Mouse (Mus musculus) naive thymus-derived CD4-positive, alpha-beta T cell, adult 2 months (primary cell): ENCODE measurements around the gene Syn2.
"Not testable (repeated sequence)": the region's sequence is repeated elsewhere in the genome, so short reads cannot be mapped to it uniquely, and the experiment has no call there.

Experiments
- DNase-seq: peaks from one replicate; pipeline ENCODE4 v3.0.0-alpha.2; 2011; ENCODE audit warnings: low read depth

The Syn2 gene

DNA sequence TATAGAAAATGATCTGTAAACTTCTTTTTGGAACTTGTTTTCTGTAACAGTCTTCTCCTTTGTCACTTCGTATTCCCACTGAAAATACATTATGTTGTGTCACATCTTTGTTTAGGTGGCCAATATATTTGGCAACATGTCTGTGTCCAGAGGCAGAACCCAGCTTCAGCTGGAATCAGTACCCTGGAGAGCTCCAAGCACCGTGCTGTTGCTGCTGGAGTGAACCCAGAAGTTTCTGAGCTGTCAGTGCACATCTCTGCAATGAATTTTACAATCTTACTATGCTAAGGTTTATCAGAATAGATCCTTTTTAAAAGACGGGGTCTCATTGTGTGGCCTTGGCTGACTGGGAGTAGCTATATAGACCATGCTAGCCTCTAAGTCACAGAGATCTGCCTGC lies 44.1 kb downstream of the Syn2 start:
- DNase-seq: peak; percentile 2

- no peak for DNase-seq
Measured at GRCm38 (mm10) chr6:115181094-115181493, 46.4 kb downstream of the Syn2 start.

- DNase-seq: no peak
Measured at GRCm38 (mm10) chr6:115191111-115191510, 56.4 kb downstream of the Syn2 start.

GRCm38 (mm10) chr6:115200753-115201152 lies 66.1 kb downstream of the Syn2 start:
- DNase-seq: no peak

- DNase-seq: no peak
Measured at GRCm38 (mm10) chr6:115203029-115203428, 68.3 kb downstream of the Syn2 start.

- DNase-seq: no peak
Measured at GRCm38 (mm10) chr6:115210187-115210586, 75.5 kb downstream of the Syn2 start.

GRCm38 (mm10) chr6:115210820-115211219 lies 76.1 kb downstream of the Syn2 start:
- no peak for DNase-seq

DNA sequence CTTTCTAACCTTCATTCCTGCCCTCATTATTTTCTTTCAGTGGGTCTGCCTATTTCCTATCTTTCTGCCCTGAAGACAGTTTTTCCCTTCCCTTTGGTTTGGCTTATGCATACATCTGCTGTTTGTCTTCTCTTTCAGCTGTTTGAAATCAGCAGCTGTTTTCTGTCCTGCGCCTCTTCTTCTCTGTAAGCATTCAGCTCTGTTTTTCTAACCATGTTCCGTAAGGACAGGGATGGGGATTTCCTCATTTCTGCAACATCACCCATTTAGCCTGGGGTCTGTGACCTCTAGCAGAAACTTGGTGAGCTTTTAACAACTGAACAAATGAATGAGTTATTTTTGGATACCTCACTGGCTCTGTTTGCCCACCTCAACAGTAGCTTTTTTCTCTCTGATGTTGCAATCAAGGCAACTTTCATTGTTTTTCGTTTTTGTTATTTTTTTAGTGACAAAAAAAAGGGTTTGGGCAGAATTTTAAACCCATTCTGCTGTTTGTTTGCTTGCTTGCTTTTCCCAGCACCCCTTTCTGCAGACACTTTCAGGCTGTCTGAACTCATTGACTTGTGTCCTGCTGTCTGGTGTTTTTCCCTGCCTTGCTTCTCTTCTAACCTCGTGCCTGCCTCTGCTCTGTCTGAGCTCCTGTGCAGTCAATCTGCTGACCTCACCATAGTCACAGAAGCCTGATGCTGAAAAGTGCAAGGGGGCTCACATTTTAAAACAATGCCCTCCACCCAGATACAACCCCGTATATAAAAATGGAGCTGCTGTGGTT lies 77.6 kb downstream of the Syn2 start:
- DNase-seq: no peak

DNA sequence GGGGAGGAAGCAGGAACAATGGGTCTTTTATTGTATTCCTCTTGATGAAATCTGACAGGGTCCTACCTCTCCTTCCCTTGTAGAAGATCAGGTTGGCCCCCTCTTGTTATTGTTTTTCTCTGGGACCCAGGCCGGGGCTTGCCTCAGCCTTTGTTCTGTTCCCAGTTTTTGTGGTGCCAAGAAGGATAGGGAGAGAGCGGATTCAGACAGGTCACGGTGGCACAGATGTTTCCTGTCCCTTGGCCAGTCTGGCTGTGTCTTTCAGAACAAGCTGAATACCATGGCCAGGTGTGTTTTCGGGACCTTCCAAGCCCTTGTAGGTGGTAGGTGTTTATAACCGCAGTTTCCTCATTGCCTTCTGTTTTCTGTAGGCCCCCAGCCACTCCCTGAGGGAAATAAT lies 78.4 kb downstream of the Syn2 start:
- DNase-seq: no peak

DNA sequence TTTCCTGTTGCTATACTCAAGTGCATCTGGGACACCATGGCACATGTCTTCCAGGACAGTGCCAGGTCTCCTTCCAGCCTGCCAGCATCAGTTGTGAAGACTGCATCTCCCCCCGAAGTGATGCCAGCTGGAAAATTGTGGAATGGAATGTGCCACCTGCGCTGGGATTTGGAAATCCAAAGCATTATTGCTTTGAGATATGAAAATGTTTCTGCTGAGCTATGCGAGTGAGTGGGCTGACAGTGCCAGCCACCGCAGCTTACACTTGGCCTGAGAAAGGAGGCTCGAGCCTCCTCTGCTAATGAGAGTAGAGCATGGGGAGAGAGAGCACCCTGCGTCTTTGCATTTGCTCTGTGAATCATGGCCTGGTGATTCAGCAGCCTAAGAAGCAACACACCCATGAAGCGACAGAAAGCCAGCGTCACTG lies 86.5 kb downstream of the Syn2 start:
- DNase-seq: no peak

GRCm38 (mm10) chr6:115225519-115225918 lies 90.8 kb downstream of the Syn2 start:
- no peak for DNase-seq

DNA sequence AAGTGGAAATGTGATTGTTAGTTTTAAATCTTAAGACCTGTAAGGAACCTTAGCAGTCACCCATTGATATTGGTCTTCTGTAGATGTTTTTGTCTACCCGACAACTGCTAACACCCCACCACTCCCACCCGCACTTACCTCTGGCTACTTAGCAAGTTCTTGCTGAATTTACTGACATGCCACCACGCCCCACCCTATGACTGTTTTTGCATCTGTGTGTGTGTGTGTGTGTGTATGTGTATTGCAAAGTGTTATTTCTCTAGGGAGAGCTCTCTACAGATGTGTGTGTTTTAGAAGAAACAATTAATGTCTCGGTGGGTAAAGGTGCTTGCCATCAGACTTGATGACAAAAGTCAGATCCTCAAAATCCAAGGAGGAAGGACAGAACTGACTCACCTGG lies 92.3 kb downstream of the Syn2 start, which contains the start of gene Gm17482:
TSS of gene Gm17482 (plus strand) at position 301 of the 400 bp plus-strand sequence.
- no peak for DNase-seq

DNA sequence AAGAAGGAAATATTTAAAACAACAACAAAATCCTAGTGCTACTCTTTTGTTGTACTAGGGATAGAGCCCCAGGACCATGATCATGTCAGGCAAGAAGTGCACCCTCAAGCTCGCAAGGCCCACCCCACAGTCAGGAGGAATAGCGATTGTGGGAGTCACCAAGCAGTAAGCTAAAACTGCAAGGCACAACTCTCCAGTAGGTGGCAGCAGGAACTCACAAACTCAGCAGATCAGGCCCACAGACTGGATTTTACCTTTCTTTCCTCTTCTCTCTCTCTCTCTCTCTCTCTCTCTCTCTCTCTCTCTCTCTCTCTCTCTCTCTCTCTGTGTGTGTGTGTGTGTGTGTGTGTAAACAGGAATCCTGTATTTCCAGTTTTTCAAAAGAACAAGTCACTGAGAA lies 92.8 kb downstream of the Syn2 start:
- peak; percentile 75 for DNase-seq

- no peak for DNase-seq
Measured at GRCm38 (mm10) chr6:115230557-115230956, 95.9 kb downstream of the Syn2 start.

GRCm38 (mm10) chr6:115231836-115232235 lies 97.1 kb downstream of the Syn2 start:
- DNase-seq: no peak

DNA sequence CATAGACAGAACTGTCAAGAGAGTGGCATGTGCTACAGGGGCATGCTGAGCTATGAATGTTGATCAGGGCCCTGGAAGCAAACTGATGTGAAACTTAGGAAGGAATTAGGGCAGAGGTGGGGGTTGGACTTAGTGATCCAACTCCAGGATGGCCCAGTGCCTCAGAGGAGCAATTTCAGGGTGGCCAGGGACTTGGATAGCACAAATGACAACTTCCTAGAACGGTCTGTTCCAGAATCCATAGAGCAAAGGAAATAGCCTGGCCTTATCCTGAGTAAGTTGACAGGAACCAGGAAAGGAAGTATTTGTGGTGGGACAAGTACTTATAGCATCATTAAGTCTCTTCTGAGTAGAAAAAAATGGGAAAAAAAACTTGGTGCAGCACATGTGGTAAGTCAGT lies 97.9 kb downstream of the Syn2 start:
- no peak for DNase-seq

DNA sequence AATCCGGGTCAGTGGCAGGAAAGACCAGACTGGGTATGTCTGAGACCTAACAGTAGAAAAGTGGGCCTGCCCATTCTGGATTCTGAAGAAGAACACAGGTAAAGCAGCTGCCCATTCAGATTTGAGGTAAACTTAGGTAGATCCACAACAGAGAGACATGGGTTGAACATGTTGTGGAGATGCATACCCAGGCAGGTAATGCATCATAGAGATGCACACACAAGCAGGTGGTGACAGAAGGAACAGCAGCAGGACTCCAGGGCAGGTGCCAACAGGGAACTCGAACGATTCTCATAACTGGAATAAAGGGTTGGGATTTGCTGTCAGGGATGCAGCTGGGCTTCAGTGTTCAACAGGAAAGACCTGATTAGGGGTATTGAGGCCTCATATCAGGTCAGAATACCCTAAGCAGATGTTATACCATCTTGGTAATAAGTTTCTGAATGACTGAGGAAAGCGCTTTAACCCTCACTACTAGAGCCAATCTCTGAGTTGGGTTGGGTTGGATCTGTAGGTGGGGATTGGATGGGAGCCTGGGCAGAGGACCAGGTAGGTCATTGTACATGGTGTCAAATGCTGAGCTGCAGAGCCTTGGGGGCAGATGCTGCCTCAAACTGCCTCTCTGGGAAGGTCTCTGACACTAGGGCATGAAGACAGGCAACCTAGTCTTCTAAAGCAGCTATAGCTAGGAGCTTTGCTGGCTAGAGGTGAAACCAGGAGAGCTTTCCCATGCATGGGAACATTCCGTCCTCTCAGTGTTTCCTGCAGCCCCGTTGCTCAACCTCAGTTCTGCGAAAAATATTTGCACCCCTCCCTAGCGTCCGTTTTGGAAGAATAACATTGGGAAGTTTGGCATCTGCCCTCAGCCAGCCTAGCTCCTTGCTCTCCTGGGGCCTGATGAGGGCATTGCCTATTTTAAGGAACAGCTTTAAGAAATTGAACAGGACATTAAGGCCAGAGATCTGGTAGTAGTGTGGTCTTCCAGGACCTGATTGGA lies 103.6 kb downstream of the Syn2 start:
- no peak for DNase-seq

GRCm38 (mm10) chr6:115239335-115239734 lies 104.6 kb downstream of the Syn2 start:
- no peak for DNase-seq

- DNase-seq: not testable (repeated sequence)
Measured at GRCm38 (mm10) chr6:115240431-115240830, 105.7 kb downstream of the Syn2 start.

GRCm38 (mm10) chr6:115241131-115241699 lies 106.5 kb downstream of the Syn2 start:
- DNase-seq: no peak

GRCm38 (mm10) chr6:115241939-115242338 lies 107.2 kb downstream of the Syn2 start:
- no peak for DNase-seq

- DNase-seq: no peak
Measured at GRCm38 (mm10) chr6:115244222-115244621, 109.5 kb downstream of the Syn2 start.
